Mouse (Mus musculus): ENCODE measurements at regions not wholly inside any gene's neighbourhood (a gene's known extent, or its start where the extent isn't known, plus 50 kb on each side); places are given as distances from the start of the nearest gene placed in this dataset.
"Not testable (repeated sequence)": the region's sequence is repeated elsewhere in the genome, so short reads cannot be mapped to it uniquely, and the experiment has no call there.

DNA sequence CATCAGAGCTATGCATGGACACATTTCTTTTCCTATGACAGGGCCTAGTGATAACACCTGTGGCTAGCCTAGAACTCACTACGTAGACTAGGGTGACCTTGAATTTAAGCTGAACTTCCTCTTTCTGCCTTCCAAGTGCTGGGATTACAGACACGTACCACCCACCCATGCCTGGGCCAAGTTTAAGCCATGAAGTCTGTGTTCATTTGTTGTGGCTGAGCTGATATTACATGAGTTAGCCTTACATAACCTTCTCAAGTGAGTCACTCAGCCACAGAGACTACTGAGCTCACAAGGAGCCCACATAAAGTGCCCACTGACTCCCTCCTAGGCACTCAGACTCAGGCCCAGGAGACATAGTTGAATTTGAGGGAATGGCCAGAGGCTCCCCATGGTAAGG lies 123.1 kb upstream of the Klf4 start:
- CTCF ChIA-PET = interaction anchor here in 1 of 4 experiments (0.7 kb wide), 1 partner anchor 61 kb away, joined by 4 read pairs; no protein-coding TSS in a partner anchor
- POLR2A ChIA-PET = interaction anchor here in 2 of 4 experiments (0.5 to 1.4 kb wide), 3 partner anchors 31 to 220 kb away, joined by 3 to 5 read pairs (median 5); no protein-coding TSS in a partner anchor

DNA sequence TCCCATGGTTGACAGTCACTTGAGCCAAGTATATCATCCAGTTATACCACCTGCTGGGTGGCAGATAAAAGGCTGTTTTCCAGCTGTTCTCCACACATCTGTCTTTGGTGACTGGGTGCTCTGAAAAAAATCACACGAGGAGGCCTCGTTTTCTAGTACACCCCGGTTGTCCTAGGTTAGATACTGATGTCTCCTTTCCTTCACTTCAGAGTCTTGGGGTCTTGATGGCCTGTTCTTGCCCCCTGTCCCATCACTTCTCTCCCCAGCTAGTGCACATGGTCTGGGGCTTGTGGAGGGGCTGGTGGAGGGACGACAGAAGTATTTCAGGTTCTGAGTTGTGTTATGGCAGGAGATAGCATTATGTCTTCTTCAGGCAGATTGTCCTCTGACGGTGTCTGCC lies 120.4 kb upstream of the Klf4 start:
- POLR2A ChIA-PET = interaction anchor here in 2 of 4 experiments (0.6 to 1.3 kb wide), 4 partner anchors 55 to 186 kb away, joined by 3 to 6 read pairs (median 4); partner anchors contain the start of gene Klf4 (in 1 of the 2)
- CTCF ChIA-PET = interaction anchor here in 1 of 4 experiments (0.7 to 1.0 kb wide), 2 partner anchors 97 to 122 kb away, joined by 3 read pairs; no protein-coding TSS in a partner anchor

DNA sequence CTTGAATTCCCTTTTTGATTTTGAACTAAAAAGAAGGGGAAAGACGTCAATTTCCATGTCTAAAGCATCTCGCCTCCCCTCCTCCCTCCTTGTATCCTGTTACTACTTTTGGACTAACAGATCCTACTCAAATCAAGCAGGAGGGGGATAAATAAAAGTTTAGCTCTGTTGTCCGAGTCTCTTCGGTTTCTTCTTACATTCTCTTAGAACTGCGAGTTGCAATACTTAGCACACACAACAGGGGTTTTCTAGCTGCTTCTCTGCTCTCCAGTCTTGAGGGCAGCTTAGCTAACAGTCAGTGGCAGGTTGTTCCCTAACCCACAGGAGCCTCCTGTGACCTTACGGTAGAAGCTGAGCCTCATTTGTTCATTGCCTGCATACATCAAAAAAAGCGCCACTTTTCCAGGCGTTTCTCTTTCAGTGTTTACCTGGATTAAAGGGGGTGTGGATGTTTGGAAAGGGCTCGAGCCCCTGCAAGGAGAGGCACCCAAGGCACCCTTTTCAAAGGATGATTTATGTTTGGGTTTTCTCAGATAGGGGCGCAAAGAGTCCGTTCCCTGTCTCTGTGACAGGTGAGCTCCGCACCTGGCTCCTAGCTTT lies 119.6 kb upstream of the Klf4 start:
- POLR2A ChIA-PET = interaction anchor here in 2 of 4 experiments (0.6 to 1.4 kb wide), 9 partner anchors 33 to 185 kb away, joined by 3 to 6 read pairs (median 3); partner anchors contain the start of gene Klf4 (in 1 of the 2)
- CTCF ChIA-PET = interaction anchor here (0.6 to 1.0 kb wide), 5 partner anchors 11 to 1669 kb away, joined by 3 to 6 read pairs (median 3); no protein-coding TSS in a partner anchor

DNA sequence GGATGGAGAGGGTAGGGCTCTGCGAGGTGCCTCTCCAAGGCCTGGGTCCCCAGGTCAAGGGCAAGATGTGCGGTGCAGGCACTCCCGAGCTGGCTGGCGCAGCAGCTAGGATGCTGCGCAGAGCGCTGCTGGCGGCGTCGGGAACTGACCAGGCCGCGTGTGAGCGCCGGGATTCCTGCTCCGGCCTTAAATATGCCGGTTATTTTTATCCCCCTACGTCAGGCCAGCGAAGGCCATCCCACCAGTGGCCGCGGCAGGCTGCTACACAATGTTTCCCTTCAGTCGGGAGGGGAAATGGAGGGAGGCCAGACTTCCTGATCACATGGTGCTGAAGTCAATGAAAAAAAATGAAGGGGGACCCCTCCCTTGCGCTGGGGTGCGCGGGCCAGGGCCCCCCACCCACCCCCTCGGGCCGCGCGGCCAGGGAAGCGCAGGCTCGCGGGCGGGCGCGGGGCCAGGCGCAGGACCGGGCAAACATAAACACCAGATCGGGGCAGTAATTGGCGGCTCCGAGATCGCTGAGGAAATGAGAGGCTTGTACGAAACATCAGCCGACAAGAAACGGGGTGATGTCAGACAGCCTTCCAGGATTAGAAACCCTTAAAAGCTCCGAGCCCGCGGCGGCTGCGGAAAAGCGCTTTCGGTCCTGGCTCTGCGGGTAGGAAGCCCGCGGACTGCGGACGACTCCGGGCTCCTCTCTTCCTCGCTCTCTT lies 118.9 kb upstream of the Klf4 start:
- CTCF ChIA-PET = interaction anchor here in 2 of 4 experiments (0.7 to 1.0 kb wide), 2 partner anchors 11 to 70 kb away, joined by 3 to 6 read pairs; no protein-coding TSS in a partner anchor

DNA sequence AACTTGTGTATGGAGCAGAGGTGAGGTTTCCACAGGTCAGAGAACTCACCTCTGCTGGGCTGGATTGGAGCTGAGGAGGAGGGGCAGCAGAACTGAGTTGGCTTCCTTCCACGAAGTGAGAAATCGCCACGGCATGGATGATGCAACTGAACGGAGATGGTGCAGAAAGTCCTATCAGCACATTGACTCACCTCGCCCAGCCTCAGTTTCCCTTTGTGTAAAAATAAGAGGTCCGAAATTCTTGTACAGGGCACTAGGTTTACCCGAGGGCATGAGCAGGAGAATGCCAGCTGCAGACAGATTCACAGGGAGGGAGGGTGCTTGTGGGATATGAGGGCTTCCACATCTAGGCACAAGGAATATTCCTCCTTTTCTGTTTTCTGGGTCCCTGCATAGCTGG lies 117.9 kb upstream of the Klf4 start:
- POLR2A ChIA-PET = interaction anchor here in 3 of 4 experiments (0.9 to 1.4 kb wide), 5 partner anchors 117 to 175 kb away, joined by 3 to 9 read pairs (median 4); partner anchors contain the start of gene Klf4 (in 2 of the 3)
- CTCF ChIA-PET = no interaction called here

More for the DNA sequence above, 118.9 kb upstream of the Klf4 start:
- POLR2A ChIA-PET = interaction anchor here in 3 of 4 experiments (0.7 to 1.4 kb wide), 13 partner anchors 118 to 184 kb away, joined by 3 to 9 read pairs (median 4); partner anchors contain the start of gene Klf4 (in 3 of the 3)

DNA sequence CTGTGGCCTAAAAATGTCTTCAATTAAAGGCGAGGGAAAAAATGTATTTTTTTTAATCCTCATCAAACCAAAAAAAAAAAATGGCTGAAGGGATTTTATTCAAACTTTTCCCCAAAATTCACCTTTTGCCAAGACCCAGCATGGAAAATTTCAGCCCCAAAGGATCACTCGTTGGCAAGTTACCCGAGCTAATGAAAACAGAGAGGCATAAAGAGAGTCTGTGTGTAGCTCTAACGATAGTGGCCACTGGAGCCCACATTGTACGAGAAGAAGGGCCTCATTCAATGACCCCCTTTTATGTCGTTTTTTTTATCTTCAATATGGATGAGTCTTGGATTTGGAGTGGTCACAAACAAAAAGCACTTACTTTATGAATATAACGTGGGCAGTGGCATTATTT lies 116.1 kb upstream of the Klf4 start:
- ChIA-PET CTCF (interaction anchor here in 1 of 4 experiments (0.6 kb wide), 1 partner anchor 128 kb away, joined by 4 read pairs; no protein-coding TSS in a partner anchor), POLR2A (no interaction called here)

DNA sequence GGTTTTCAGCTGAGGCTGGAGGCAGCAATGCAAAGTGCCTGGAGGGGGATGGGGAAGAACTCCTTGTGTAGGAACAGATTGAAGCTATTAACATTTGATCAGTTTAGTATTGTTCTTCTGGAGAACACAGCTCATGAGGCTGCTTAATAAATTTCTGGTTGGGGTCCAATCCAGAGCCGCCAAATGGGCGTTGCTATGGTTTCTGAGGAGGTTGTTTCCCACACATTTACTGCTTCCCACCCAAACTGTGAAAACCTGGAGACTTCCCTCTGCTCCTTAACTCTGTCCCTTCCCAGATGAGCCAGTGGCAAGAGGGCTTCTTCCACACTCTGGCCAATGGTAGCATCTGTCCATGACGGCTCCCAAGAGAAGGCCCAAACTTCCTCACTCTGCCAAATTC lies 113.2 kb upstream of the Klf4 start:
- POLR2A ChIA-PET = interaction anchor here in 3 of 4 experiments (0.6 to 0.9 kb wide), 3 partner anchors 167 to 1675 kb away, joined by 3 to 6 read pairs (median 4); no protein-coding TSS in a partner anchor
- CTCF ChIA-PET = no interaction called here

DNA sequence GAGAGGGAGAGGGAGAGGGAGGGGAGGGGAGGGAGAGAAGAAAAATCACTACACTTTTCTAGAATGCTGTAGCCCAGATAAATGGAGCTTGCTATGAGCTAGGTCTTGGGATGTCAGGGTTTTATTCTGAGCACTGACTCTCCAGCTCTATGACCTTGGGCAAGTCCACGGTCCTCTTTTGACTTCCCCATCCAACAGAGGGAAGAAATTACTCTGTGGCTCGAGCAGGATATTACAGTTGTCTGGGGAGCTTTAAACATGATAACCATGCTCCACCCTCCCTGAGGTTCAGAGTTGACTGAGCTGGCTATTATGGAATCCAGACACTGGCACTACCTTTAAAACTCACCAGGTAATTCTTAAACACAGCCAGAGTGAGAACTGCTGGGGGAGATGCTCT lies 112.6 kb upstream of the Klf4 start:
- CTCF ChIA-PET = no interaction called here
- POLR2A ChIA-PET = interaction anchor here in 1 of 4 experiments (0.9 kb wide), 1 partner anchor 167 kb away, joined by 3 read pairs; no protein-coding TSS in a partner anchor

DNA sequence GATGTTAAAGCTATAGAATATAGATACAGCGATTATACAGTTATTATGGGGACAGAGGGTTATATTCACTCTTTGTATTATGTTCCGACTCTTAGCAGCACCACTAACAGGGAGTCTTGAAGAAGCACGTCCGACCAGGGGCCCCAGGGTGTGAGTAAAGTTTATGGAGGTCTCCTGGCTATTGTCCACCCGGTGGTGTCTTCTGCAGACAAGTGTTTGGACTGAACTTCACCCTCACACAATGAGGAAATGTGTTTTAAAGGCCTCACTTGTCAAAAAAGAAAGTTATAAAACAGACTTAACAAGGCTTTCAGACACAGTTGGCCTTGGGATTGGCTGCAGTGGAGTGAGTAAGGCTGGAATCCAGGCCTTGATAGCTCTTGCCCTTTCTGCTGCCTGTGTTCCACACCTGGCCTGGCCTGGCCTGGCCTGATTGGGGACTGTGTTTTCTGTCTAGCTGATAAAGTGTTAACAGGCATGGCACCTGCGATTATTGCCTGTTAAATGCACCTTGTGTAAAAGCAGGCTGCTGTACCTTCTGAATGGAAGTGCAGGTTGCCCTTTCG lies 102.8 kb upstream of the Klf4 start:
- POLR2A ChIA-PET = interaction anchor here in 1 of 4 experiments (0.7 to 0.8 kb wide), 2 partner anchors 52 to 212 kb away, joined by 3 to 4 read pairs; no protein-coding TSS in a partner anchor
- CTCF ChIA-PET = no interaction called here

DNA sequence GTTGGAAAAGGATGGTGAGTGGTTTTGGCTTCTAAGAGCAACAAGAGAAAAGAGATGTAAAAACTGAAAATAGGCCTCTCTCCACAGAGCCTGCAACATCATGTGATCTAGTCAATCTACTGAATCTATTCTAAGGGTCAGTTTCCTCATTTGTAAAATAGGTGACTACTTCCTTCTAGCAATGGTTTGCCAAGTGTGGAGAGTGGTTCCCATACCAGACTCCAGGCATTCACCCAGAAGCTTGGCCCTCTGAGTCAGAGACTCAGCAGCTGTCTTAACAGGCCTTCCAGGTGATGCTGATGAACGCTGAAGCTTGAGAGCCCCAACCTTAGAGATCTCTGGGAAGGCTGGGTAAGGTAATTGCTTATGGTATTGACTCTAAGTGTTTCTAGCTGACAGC lies 98.9 kb upstream of the Klf4 start:
- POLR2A ChIA-PET = no interaction called here
- CTCF ChIA-PET = no interaction called here

DNA sequence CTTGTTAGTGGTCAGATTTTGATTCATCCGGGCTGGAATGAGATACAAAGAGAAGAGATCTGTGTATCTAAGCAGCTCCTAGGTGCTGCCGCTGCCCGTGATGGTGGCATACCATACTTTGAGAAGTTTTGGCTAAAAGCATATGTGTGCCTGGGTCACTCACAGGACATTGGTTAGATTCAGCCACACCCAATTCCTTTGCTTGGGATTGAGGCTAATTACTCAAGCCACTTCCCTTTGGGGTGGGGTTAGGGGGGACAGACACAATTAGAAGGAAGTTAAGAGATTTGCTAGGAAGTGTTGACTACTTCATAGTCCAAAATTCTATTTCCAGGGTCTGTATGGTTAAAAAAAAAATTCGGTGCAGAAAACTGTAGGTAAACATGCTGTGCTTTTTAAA lies 97.9 kb upstream of the Klf4 start:
- POLR2A ChIA-PET, CTCF ChIA-PET: not testable (repeated sequence)

DNA sequence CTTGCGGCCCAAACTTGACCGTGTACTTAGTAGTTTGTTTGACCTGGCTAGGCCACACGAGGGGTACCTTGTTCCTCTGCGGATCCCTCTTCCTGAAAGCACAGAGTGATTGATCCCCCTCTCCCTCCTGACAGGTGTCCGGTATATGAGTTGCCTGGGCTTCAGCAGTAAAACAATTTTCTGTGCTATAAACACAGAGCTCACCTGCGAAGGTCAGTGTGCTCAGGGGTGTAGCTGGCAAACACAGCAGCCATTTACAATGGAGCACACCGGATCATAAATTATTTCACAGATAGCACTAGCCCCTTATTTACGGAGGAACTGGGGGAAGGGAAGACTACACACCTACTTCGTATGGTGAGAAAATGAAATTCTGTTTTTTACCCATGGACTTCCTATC lies 92.5 kb upstream of the Klf4 start:
- ChIA-PET POLR2A (interaction anchor here in 1 of 4 experiments (1.1 kb wide), 1 partner anchor 146 kb away, joined by 3 read pairs; no protein-coding TSS in a partner anchor), CTCF (no interaction called here)

DNA sequence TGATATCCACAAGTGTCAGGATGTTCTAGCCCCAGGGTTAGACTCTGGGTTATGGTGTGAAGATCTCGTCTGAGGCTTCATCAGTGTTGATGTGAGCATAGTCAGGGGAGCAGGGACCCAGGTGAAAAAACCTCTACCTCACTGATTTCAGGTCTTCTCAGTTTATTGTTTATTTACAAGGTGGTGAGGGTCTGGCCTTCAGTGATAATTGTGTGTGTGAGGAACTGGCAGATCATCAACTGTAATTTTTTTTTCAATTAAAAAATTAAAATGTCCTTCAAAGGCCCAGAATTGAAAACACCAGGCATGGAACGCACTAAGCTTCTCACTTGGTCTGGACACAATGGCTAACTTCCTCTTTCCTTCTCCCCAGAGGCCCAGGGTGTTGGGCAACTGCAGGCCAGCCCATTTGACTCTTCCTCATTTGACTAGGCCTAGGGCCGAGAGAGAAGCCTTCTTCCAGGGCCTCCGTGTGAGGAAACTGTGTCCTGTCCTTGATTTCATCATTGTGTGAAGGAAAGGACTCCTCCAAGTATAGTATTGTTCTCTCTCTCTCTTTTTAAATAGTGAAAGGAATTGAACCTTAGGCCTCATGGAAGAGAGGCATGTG lies 91.0 kb upstream of the Klf4 start:
- POLR2A ChIA-PET = interaction anchor here in 1 of 4 experiments (0.5 kb wide), 1 partner anchor 164 kb away, joined by 3 read pairs; no protein-coding TSS in a partner anchor
- CTCF ChIA-PET = no interaction called here

DNA sequence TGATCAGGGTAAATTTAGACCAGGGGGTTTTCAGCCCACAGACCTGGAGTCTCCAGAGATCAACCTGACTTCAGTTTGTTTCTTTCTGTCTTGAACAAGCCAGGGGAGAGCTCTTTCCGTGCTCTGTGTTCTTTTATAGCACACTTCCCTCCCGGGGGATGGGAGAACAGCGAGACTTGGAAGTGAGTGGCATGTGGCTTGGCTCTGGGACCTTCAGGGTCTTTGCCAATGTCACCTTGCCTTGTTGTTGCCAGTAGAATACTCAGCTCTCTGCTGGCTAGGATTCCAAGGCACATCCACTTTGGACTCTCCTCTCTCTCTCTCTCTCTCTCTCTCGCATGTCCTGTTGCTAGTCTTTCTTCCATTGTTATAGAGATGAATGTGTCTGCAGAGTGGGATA lies 90.4 kb upstream of the Klf4 start:
- ChIA-PET POLR2A (no interaction called here), CTCF (no interaction called here)

DNA sequence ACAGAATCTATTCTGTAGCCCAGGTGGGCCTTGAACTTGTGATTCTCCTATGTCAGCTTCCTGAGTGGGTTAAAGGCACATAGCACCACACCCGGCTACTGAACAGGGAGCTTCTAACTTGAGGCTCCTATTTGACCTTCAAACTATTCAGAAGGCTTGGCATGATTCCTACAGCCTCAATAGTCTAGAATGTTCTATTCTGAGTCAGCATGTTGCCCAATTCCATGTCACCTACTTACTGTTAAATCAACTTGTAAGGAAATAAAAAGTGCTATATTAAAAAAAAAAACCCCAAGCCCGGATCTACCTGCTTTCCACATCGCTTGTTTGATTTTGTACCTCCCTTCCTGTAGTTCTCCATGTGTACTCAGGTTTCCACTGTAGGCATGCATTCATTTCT lies 87.6 kb upstream of the Klf4 start:
- ChIA-PET CTCF (no interaction called here), POLR2A (interaction anchor here in 1 of 4 experiments (1.4 kb wide), 1 partner anchor 142 kb away, joined by 3 read pairs; no protein-coding TSS in a partner anchor)

DNA sequence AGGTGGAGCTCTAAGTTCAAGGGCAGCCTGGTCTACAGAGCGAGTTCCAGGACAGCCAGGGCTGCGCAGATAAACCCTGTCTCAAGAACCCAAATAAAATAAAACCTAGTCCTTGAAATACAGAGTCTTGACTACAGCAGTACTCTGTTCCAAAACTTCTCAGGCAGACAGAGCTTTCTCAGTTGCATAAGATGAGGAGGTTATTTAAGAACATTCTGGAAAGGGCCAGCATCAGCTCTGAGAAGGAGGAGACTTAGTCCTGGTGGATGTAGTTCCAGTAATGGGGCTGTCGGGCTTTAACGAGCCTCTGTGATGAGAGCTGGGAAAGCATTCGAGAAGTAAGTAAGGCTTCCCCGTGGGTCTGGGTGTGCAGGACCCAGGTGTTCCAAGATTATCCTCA lies 83.5 kb upstream of the Klf4 start:
- CTCF ChIA-PET = no interaction called here
- POLR2A ChIA-PET = no interaction called here

DNA sequence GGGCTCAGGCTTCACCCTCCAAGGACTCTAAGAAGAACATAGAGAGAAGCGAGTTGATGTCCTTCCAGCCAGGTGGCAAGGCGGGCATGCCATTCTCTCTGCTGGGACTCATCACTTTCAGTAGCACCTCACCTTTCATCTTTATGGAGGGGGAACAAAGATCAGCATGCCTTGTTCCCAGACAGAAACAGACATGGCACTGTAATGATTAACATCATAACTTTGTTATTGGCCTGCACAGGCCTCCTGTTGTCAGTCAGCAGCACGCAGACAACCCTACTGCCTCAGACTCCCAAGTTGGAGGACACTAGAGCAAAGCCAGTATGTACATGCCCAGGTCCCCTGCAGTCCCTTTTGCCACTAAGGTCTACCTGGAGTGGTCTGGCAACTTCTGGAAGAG lies 81.3 kb upstream of the Klf4 start:
- POLR2A ChIA-PET = interaction anchor here in 1 of 4 experiments (0.8 kb wide), 1 partner anchor 8 kb away, joined by 3 read pairs; no protein-coding TSS in a partner anchor
- CTCF ChIA-PET = interaction anchor here in 1 of 4 experiments (0.6 kb wide), 1 partner anchor 761 kb away, joined by 3 read pairs; no protein-coding TSS in a partner anchor

DNA sequence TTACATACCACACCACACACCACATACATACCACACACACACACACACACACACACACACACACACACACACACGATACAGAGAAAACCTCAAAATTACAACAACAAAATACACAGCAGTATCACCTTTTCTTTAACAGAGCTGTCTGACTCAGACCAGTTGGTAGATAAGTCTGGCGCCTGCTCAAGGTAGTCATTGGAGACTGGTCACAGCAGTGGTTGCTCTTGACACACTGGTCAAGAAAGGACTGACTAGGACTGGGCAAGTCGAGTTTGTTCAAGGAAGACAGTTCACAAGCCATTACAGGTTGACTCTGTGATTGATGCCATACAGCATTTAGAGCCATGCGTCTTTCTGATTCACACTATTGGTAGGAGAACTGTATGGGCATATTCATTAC lies 78.7 kb upstream of the Klf4 start:
- ChIA-PET POLR2A (no interaction called here), CTCF (no interaction called here)

DNA sequence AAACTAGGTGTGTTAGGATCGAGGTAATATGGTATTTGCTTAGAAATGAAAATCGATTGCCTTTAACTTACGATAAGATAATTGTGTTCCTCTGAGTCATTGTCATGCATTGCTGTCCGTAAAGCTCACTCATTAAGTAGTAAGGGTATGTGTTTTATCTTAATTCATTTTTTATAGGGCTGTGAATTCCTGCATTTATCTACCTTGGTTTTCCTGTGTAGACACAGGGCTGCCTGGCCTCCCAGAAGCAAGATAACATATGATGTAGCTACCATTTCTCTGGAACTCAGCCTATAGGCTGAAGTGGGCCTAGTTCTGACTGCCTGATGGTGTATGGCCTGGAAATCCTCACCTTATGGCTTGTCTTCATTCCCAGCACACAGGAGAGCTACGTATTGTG lies 76.9 kb upstream of the Klf4 start:
- ChIA-PET POLR2A (interaction anchor here in 1 of 4 experiments (0.7 kb wide), 1 partner anchor 215 kb away, joined by 3 read pairs; no protein-coding TSS in a partner anchor), CTCF (no interaction called here)
